Mouse (Mus musculus): ENCODE results near the gene 2700081O15Rik.

2700081O15Rik gene

DNA sequence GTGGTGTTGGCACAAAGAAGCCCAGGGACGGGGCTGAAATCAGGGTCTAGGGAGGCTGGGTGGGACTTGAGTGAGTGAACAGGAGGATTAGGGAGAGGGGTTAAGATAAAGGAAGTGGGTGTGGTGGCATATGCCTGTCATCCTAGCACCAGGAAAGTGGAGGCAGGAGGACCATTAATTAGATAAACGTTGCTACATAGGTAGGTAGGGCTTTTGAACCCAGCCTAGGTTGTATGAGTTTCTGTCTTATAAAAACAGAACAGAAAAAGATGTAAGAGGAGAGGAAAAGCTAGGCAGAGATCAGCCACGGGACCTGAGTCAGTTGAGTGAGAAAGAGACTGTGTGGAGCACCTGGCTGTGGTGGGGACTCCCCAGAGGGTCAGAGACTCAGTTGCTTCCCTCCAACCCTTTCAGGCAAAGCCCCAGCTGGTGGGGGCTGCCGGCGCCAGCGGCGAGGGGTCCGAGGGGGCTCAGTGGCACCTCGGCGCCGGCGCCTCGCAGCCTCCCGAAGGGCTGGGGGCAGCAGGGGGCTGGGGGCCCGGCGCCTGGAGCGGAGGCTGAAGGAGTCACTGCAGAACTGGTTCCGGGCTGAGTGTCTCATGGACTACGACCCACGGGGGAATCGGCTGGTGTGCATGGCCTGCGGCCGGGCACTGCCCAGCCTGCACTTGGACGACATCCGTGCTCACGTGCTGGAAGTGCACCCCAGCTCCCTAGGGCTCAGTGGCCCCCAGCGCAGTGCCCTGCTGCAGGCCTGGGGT, 3.6 kb downstream of the 2700081O15Rik start:
- no peak for DNase-seq (ENCODE audit: low read depth, low spot score)

DNA sequence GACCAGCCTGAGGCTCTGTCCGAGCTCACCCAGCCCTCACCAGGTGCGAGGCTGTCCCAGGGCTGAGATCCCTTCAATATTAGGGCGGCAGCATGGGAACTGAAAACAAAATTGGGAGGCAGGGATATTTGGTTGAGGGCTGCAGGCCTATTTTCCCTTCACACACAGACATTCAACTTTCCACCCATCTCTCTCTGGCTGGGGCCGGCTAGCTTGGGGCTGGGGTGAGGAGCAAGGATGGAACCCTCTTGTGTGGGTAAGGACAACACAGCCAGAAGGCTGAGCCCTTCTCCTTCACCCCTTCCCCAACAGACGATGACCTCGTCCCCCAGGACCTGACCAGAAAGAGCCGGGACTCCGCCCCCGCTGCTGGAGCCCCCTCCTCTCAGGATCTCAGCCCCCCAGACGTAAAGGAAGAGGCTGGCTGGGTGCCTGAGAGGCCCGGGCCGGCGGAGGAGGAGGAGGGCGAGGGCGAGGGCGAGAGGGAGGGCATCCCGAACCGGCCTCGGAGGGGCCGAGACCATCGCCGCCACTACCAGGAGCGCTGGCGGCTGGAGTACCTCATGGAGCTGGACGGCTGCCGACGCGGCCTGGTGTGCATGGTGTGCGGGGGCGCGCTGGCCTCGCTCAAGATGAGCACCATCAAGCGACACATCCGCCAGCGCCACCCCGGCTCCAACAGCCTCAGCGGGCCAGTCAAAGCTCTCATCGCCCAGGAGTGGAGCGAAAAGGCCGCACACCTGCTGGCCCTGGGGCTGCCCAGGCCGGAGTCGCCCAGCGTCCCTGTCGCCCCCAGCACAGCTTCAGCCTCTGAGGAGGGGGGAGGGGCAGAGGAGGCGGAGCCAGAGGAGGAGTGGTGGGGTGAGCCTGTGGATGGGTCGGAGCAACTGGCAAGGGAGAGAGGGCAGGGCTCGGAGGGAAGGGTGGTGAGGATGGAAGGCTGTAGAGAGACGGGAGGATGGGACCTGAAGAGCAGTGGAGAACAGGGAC, 4.5 kb downstream of the 2700081O15Rik start:
- DNase-seq (ENCODE audit: low read depth, low spot score): no peak

DNA sequence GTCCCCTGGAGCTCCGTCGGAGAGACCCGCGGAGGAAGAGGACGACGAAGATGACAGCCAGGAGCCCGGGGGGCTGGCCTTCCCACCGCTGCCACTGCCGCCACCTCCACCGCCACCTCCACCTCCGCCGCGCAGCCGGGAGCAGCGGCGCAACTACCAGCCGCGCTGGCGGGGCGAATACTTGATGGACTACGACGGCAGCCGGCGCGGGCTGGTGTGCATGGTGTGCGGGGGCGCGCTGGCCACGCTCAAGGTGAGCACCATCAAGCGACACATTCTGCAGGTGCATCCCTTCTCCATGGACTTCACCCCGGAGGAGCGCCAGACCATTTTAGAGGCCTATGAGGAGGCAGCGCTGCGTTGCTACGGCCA, 5.2 kb downstream of the 2700081O15Rik start:
- DNase-seq (ENCODE audit: low read depth, low spot score): no peak

DNA sequence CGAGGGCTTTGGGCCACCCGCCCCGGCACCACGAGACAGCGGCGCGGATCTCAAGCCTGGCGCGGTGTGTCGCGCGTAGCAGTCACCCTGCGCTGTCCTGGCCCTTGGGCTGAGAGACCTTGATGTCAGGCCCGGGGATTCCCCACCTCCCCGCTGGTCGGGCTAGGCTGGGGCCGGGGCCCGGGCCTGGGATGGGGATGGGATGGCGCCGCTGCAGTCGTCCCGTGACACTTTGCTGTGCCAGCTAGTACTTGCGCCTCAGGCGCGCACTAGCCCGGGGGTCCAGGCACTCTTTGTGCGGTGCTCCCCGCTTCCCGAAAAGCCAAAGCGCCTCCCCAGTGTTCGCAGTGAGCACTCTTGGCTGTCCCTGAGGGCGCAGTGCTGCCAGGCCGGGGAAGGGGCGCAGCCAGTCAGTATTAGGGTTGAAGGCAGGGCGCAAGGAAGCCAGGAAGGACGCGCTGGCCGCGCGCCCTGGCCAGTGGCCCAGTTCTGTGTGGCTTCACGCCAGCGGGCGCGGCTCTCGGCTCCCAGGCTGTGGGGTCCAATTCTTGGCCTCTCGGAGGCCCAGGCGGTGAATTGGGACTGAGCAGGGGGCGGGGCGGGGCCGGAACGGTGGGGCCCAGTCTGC, 5.7 kb downstream of the 2700081O15Rik start:
- DNase-seq (ENCODE audit: low read depth, low spot score): peak; percentile 78

DNA sequence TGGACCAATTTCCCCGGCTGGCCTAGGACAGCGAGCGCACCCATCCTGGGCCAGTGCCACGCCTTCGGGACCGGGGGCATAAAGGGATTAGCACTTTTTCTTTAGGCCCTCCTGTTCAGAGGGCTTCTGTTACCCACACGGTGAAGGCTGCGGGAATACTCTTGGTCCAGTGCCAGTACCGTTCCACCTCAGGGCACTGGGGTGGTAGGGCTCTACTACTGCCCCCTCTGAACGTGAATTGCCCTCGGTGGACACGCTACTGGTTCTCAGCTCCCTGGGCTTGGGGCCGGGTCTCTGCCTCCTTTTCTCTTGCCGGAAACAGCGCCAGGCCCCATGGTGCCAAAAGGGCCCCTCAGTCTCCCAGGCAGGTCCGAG, 6.2 kb downstream of the 2700081O15Rik start:
- no peak for DNase-seq (ENCODE audit: low read depth, low spot score)

DNA sequence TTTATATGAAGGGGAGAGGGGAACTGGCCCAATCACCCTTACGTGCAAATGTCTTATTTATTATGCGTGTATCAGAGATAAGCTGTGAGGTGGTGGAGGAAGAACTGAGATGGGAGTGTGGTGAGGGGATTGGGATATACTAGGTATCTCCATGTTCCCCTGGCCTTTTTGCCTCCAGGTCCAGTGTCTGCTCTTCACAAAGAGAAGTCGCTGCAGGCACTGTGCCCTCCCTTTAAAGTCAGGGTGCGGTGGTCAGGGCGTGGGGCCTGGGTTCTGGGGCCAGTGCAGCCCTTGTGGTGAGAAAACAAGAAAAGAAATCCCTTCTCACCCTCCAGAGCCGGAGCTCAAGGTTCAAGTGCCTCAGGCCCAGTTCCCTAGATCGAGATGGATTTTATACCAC, 6.7 kb downstream of the 2700081O15Rik start:
- no peak for DNase-seq (ENCODE audit: low read depth, low spot score)

DNA sequence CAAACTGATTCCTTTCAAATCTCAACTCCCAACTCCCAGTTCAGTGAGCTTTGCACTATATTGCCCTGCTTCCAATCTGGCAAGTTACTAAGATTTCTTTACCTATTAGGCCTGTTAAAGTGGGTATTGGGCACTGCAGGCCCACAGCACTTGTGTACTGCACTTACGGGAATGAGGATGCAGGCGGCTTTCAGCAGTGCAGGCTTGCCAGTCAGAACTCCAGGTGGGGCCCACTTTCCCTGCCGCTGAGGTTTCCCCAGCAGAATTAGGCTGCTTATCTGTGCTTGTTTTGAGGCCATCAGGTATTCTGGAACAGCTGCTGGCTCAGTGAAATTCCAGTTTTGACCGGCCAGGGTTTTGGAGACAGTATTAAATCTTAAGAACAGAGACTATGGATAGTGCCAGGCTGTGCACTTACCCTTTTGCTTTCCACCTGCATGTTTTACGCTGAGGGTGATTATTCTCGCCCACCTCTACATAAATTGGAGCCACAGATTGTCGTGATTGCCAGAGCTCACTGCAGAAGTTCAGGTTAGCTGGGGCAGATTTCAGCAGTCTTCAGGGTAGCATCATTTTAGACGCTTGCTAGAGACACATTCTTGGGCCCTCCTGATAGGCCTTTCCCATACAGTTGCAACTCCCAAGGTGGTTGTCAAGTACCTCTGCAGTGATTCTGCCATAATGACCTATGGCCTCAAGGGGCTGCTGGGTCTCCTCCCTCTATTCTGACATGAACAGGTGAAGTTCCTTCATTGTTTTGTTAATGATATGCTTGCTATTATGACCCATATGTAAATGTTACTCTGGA, 7.4 kb downstream of the 2700081O15Rik start:
- DNase-seq (ENCODE audit: low read depth, low spot score): no peak

DNA sequence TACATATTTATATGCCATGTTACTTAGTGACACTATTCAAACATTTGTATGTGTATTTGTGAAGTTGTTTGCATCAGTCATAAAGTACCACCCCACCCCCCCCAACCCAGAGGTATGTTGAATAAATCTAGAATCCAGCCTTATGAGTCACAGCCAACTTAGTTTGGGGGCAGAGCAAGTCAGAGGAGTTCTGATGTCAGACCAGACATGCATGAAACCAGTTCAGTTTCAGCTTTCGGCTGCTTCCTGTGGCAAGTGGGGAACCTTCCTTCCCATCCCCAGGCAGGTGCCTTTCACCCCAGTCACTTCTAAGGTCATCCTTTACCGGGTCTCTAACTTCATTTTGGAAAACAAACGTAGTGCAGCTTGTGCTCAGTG, 8.0 kb downstream of the 2700081O15Rik start:
- no peak for DNase-seq (ENCODE audit: low read depth, low spot score)

DNA sequence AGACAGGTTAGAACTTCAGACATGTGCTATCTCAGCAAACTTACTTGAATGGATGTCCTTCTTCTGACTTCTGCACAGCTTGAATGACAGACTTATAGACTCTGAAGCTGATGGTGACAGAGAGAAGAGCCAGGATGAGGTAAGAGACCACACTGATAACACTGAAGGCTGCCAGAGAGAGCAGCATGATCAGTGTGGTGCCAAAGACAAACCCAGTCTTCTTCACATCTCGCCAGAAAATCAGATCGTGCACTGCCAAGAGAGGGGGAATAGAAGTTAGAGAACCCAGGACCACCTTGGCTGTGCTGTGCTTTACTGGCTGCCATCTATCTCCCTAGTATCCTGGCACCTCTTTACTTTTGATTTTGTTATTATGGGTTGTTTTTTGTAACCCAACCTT, 17.5 kb downstream of the 2700081O15Rik start:
- no peak for DNase-seq (ENCODE audit: low read depth, low spot score)

DNA sequence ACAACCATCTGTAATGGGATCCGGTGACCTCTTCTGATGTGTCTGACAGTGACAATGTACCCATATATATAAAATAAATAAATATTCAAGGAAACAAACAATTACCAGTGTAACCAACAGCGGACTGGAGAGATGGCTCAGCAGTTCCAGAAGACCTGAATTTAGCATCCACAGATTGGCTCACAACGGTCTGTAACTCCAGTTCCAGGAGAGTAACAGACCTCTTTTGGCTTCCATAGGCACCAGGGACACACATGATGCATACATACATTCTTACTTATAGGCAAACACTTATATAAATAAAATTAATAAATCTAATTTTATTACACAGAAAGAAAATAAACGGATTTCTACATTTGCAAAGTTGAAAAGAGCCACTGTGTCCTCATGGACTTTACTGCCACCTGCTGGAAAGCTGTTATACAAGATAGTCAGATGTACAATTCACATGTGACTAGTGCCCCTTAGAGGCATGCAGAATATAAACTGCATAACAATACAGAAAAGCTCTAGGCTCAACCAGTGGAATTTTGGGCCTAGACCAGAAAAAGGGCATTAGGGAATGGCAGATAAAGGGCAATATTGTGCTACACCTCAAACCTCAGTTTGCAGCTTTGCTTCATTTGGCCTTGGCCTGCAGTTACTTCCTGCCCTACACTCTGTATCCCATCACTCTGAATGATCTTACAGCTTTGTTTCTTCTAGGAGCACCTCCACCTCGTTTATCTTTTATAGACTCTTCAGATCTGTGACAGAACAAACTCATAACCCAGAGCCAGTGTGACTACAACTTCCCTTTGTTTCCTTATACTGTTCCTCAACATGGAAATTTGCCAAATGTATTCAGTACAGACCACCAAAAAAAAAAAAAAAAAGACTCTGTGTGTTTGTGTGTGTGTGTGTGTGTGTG, 18.9 kb downstream of the 2700081O15Rik start:
- DNase-seq (ENCODE audit: low read depth, low spot score): no peak

DNA sequence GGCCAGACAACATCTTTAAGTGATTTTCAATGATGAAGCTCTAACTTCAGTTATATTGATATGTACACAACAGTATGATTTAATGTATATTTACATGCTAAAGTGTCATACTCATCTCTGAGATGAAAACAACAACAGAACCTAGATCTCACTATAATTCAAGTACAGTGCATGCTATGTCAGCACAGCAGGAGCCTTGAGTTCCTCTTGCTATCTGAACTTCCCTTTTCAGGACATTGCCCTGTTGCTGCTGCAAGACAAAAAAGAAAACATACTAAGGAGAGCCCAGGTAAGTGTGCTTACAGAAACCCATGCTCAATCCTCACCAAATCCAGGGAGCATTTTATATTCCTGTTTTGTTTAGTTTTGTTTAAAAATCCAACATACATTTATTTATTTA, 20.9 kb downstream of the 2700081O15Rik start:
- DNase-seq (ENCODE audit: low read depth, low spot score): no peak

DNA sequence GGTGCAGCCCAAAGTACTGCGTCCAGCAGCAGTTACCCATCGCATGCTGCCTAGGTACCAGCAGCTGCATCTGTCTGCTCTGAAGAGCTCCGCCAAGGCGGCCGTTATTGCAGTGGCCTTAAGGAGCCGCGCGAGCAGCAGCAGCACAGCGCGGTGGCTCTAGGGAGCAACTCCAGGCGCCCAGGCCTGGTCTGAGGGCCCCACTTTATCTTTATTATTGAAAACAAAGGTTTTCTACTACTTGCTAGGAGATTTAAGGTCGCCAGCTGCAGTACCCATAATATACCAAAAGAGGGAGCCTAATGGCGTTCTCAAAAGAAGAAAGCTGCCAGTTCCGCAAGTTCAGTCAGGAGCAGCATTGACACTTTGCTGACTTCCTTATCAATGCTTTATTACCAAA, 24.1 kb downstream of the 2700081O15Rik start:
- peak; percentile 42 for DNase-seq (ENCODE audit: low read depth, low spot score)

DNA sequence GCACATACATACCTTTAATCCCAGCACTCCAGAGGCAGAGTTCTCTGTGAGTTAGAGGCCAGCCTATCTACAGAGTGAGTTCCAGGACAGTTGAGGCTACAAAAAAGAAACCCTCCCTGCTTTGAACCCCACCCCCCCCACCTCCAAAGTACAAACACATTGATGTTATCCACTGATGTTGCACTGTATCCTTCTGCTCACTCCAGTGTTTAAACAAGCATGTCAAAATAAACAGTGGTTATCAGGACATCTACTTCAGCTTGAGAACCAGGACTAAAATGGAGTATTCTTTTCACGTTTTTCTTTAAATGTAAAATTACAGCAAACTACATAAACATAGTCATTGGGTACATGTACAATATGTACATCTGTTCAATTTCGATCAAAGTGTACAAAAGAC, 27.7 kb downstream of the 2700081O15Rik start:
- no peak for DNase-seq (ENCODE audit: low read depth, low spot score)

DNA sequence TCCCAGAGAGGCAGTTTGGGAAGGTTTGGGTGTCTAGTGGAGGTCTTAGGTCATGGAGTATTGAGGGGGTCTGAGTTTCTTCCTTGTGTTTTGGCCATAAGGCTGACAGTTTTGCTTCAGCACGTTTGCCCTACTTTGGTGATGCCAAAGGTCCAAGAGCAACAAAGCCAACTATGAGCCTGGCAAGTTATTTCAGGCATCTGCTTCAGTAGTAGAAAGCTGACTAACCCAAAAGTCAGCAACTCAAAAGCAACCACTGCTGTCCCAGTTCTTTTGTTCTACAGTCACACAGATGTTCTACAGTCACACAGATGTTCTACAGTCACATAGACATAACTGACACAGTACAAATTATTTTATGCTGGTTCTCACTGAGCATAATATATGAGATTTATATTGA, 28.2 kb downstream of the 2700081O15Rik start:
- DNase-seq (ENCODE audit: low read depth, low spot score): no peak

DNA sequence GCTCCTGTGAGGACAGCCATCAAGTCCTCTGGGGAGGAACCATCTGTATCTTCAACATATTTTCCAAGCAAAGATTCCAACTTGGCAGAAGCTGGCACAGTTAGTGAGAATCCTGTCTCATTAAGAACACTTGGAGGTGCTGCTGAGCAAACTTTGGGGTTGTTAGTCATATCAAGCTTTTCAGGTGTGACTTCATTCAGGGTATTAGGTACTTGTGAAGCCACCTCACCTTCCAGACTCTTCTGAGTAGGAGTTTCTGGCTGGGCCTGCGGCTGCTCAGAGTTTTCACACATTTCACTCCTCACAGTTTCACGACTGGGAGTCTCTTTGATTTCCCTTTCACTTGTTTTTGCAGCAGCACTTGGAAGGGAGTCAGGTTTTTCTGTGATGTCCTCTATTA, 39.4 kb downstream of the 2700081O15Rik start:
- DNase-seq (ENCODE audit: low read depth, low spot score): no peak

DNA sequence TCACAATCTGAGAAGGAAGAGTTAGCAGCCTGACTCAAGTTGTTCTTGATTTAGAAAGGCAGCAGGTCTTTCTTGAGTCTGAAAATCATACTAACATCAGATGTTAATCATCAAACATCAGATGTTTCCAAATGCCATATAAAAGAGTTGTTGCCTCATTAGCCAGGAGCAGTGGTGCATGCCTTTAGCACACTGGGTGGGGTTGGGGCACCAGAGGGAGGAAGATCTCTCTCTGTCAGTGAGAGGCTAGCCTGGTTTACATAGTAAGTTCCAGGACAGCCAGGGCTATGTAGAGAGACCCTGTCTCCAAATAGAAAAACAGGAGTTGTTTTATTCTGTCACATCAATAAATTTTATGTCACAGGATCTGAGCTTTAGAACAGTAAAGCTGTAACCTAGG, 41.5 kb downstream of the 2700081O15Rik start:
- no peak for DNase-seq (ENCODE audit: low read depth, low spot score)

DNA sequence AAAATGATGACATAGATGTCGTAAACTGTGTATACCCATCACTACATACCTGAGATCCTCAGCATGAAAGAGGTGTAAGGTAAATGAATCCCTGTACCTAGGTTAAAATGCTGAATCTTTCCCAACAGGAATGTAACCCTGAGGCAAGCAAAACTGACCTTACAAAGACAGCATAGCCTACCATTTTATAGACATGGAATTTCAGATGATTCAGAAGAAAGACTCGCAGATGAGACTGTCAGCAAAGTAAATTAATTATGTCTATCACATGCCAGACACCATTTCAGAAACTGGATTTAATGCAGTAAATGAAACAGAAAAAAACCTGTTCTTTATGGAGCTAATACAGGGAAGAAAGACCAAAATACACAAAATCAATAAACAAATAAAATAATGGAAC, 41.9 kb downstream of the 2700081O15Rik start:
- DNase-seq (ENCODE audit: low read depth, low spot score): no peak

DNA sequence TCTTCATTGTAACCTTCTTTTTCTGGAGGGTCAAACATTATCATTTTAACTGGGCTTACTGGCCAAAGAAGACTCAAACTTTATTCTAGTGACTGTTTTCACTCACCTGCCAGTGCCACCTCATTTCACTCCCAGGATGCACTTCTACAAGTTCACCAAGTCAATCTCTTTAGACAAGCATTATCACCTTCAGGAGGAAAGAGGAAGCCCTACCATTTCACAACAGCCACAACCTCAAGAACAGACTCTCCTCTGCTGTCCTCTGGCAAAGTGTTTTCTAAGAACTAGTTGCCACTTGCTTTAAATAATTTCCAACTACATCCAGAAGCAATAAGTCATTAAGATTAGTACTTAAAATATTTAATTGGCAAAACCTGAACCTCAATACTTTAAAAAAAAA, 50.5 kb downstream of the 2700081O15Rik start:
- no peak for DNase-seq (ENCODE audit: low read depth, low spot score)

DNA sequence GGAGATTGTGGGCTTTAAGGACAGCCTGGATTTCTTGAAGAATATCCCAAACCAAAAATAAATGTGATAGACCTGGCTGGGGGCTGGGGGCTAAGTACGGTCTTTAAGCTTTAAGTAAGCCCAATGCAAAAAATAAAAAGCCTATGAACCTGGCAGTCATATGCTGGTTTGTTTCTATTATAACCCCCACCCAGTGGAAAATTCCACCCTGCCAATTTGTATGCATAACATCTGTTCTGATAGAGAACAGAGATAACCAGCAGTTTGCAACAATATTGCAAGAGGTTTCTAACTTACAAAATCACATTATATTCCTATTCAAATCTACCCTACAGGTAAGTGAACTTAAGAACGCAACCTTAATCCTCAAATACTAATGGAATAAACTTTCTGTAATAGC, 53.2 kb downstream of the 2700081O15Rik start:
- no peak for DNase-seq (ENCODE audit: low read depth, low spot score)

Data from skeletal muscle tissue, adult 2 months (tissue).